Mouse (Mus musculus) midbrain, embryonic 13.5 days (tissue): ENCODE measurements around the gene Olfr68. TPM values are rescaled to one million over a fixed set of nuclear protein-coding genes. Genes with fewer than 3 reads are reported as not detected.

Source experiments
- ATAC-seq: fragments of 200-750 bp; cut with Nextera tagmentation; 2 replicates; pipeline ENCODE4 v1.8.0; 2017; ENCODE audit warnings: mild to moderate bottlenecking, moderate TSS enrichment, moderate library complexity
- H3K27ac ChIP-seq: fragments of 300-500 bp; sonication (generic); 2 replicates; pipeline ENCODE4 v1.5.1; 2015; ENCODE audit warnings: inconsistent platforms, mild to moderate bottlenecking, moderate library complexity
- H3K27me3 ChIP-seq: fragments of 300-500 bp; sonication (generic); 2 replicates; pipeline ENCODE4 v1.6.1; 2015; ENCODE audit warnings: mild to moderate bottlenecking, inconsistent platforms
- H3K36me3 ChIP-seq: fragments of 300-500 bp; sonication (generic); 2 replicates; pipeline ENCODE4 v1.6.1; 2015; ENCODE audit warnings: mild to moderate bottlenecking, inconsistent platforms
- H3K4me1 ChIP-seq: fragments of 300-500 bp; sonication (generic); replicated peaks from 2 replicates; pipeline ENCODE4 v1.6.1; 2015; ENCODE audit warnings: inconsistent platforms
- H3K4me2 ChIP-seq: fragments of 300-500 bp; sonication (generic); replicated peaks from 2 replicates; pipeline ENCODE4 v1.6.1; 2015; ENCODE audit warnings: moderate library complexity, mild to moderate bottlenecking, inconsistent platforms
- H3K4me3 ChIP-seq: fragments of 300-500 bp; sonication (generic); replicated peaks from 2 replicates; pipeline ENCODE4 v1.5.1; 2015; ENCODE audit warnings: mild to moderate bottlenecking, inconsistent platforms
- H3K9ac ChIP-seq: fragments of 300-500 bp; sonication (generic); replicated peaks from 2 replicates; pipeline ENCODE4 v1.6.1; 2015; ENCODE audit warnings: mild to moderate bottlenecking, inconsistent platforms
- H3K9me3 ChIP-seq: fragments of 300-500 bp; sonication (generic); 2 replicates; pipeline ENCODE4 v1.6.1; 2016; ENCODE audit warnings: mild to moderate bottlenecking, inconsistent platforms
- WGBS: fragments of 180-500 bp; shearing (Covaris S2); methylation state at CpG from one replicate; pipeline ENCODE4 v1.1.7; 2015; 5-methylcytosine and 5-hydroxymethylcytosine counted together
- polyA plus RNA-seq: library from polyadenylated mRNA; unstranded; fragments of >200 nt; fragmentation: Nextera tagmentation; extraction: Ambion mirVana; gene quantifications from 2 replicates; pipeline ENCODE4 v1.2.1, GENCODE M21; 2015

Gene Olfr68
- polyA plus RNA-seq, 1 experiment from 2014 or later: not detected

GRCm38 (mm10) chr7:103744843-103745242 is 34.7 kb downstream of the Olfr68 start, which contains the start of gene Olfr629:
TSS of gene Olfr629 (minus strand) at chr7:103744943.
- WGBS: 79% methylated on average over 2 of the region's 2 CpGs
- Histone ChIP-seq H3K4me1 (no peaks in the 10 kb centered on the region), H3K9ac (no peak within 1 kb of the TSS), H3K27me3 (no peaks in the 10 kb centered on the region), H3K4me2 (no peak within 1 kb of the TSS), H3K36me3 (no peaks in the 10 kb centered on the region), H3K9me3 (peaks cover 6% of the 10 kb centered on the region; the same call in 1 of the 2 replicates), H3K4me3 (no peak within 1 kb of the TSS), H3K27ac (no peak within 1 kb of the TSS)
- no peak for ATAC-seq

- H3K27ac ChIP-seq: no peak within 1 kb of the TSS
- H3K4me1 ChIP-seq: no peaks in the 10 kb centered on the region
- WGBS: 86% methylated on average over 1 of the region's 1 CpGs
- H3K9ac ChIP-seq: no peak within 1 kb of the TSS
- ATAC-seq: no peak
- no peaks in the 10 kb centered on the region for H3K27me3 ChIP-seq
- no peak within 1 kb of the TSS for H3K4me3 ChIP-seq
- H3K9me3 ChIP-seq: no peaks in the 10 kb centered on the region
- H3K36me3 ChIP-seq: no peaks in the 10 kb centered on the region
- H3K4me2 ChIP-seq: no peak within 1 kb of the TSS
These were observed 49.4 kb downstream of the Olfr68 start, which contains the start of gene Olfr628 for GRCm38 (mm10) chr7:103730074-103730473. TSS of gene Olfr628 (plus strand) at chr7:103730374.

Other genes with a start within 250 kb of the Olfr68 start
- not detected in 2 replicates for gene Olfr612, start 237.0 kb downstream of the Olfr68 start, polyA plus RNA-seq
- gene Olfr613, start 231.6 kb downstream of the Olfr68 start, polyA plus RNA-seq: not detected in 2 replicates
- gene Olfr615, start 223.6 kb downstream of the Olfr68 start, polyA plus RNA-seq: not detected in 2 replicates
- gene Olfr616, start 210.6 kb downstream of the Olfr68 start, polyA plus RNA-seq: not detected in 2 replicates
- not detected in 2 replicates for gene Olfr617, start 206.6 kb downstream of the Olfr68 start, polyA plus RNA-seq
- gene Olfr618, start 189.6 kb downstream of the Olfr68 start, polyA plus RNA-seq: not detected in 2 replicates
- not detected in 2 replicates for gene Olfr619, start 179.1 kb downstream of the Olfr68 start, polyA plus RNA-seq
- not detected in 2 replicates for gene Olfr620, start 167.2 kb downstream of the Olfr68 start, polyA plus RNA-seq
- gene Olfr622, start 137.0 kb downstream of the Olfr68 start, polyA plus RNA-seq: not detected in 2 replicates
- gene Olfr623, start 116.0 kb downstream of the Olfr68 start, polyA plus RNA-seq: not detected in 2 replicates
- 0.04 TPM in 2 replicates for gene Olfr624, start 108.5 kb downstream of the Olfr68 start, polyA plus RNA-seq
- not detected in 2 replicates for gene Olfr625-ps1, start 97.0 kb downstream of the Olfr68 start, polyA plus RNA-seq
- gene Olfr243, start 65.0 kb downstream of the Olfr68 start, polyA plus RNA-seq: not detected in 2 replicates
- not detected in 2 replicates for gene Olfr628, start 49.3 kb downstream of the Olfr68 start, polyA plus RNA-seq
- not detected in 2 replicates for gene Olfr629, start 34.8 kb downstream of the Olfr68 start, polyA plus RNA-seq
- not detected in 2 replicates for gene Olfr630, start 22.4 kb downstream of the Olfr68 start, polyA plus RNA-seq
- gene Olfr69, start 8.1 kb downstream of the Olfr68 start, polyA plus RNA-seq: not detected in 2 replicates
- gene Olfr67, start 12.1 kb upstream of the Olfr68 start, polyA plus RNA-seq: not detected in 2 replicates
- 1,031 and 1,160 TPM in 2 replicates for gene Hbb-bt, start 34.3 kb upstream of the Olfr68 start, polyA plus RNA-seq
- 2,098 and 2,335 TPM in 2 replicates for gene Hbb-bs, start 48.4 kb upstream of the Olfr68 start, polyA plus RNA-seq
- not detected in 2 replicates for gene Hbb-bh2, start 60.8 kb upstream of the Olfr68 start, polyA plus RNA-seq
- 37.1 and 47.9 TPM in 2 replicates for gene Hbb-bh1, start 63.5 kb upstream of the Olfr68 start, polyA plus RNA-seq
- gene Hbb-y, start 73.5 kb upstream of the Olfr68 start, polyA plus RNA-seq: 4,013 and 4,161 TPM in 2 replicates
- not detected in 2 replicates for gene Olfr66, start 106.6 kb upstream of the Olfr68 start, polyA plus RNA-seq
- gene Olfr64, start 114.8 kb upstream of the Olfr68 start, polyA plus RNA-seq: not detected in 2 replicates
- gene Olfr65, start 123.8 kb upstream of the Olfr68 start, polyA plus RNA-seq: not detected in 2 replicates
- gene Olfr631, start 149.1 kb upstream of the Olfr68 start, polyA plus RNA-seq: not detected in 2 replicates
- gene Olfr632, start 154.6 kb upstream of the Olfr68 start, polyA plus RNA-seq: not detected in 2 replicates
- gene Olfr633, start 164.7 kb upstream of the Olfr68 start, polyA plus RNA-seq: not detected in 2 replicates
- gene Olfr635, start 191.5 kb upstream of the Olfr68 start, polyA plus RNA-seq: 0.03 TPM in 1 of 2 replicates, not detected in the other
- gene Olfr638, start 219.0 kb upstream of the Olfr68 start, polyA plus RNA-seq: not detected in 2 replicates
- 0.03 TPM in 1 of 2 replicates, not detected in the other for gene Olfr639, start 237.6 kb upstream of the Olfr68 start, polyA plus RNA-seq
- gene Olfr640, start 245.9 kb upstream of the Olfr68 start, polyA plus RNA-seq: not detected in 2 replicates